Mouse (Mus musculus): ENCODE measurements around the gene Plcg2.

- TF ChIP-seq CTCF (IDR thresholded peaks at IDR 0.05; ENCODE audit: low read depth, low read length) (no peak), GATA1 (IDR thresholded peaks at IDR 0.05; ENCODE audit: borderline replicate concordance, low read length) (no peak), TAL1 (conservative IDR thresholded peaks at IDR 0.05; ENCODE audit: low read depth, low read length) (no peak)
Observed at GRCm38 (mm10) chr8:117673430-117673830, 175.3 kb downstream of the Plcg2 start, which contains the start of gene Sdr42e1.

Data from G1E (cell line).